Mouse (Mus musculus) E14TG2a.4 (cell line): ENCODE data around the gene Srarp.

ENCODE experiments used
- CTCF ChIP-seq: conservative IDR thresholded peaks from 2 replicates; pipeline ENCODE4 v1.5.1; 2014; ENCODE audit warnings: low read length
- NANOG ChIP-seq: IDR thresholded peaks from 2 replicates; pipeline ENCODE4 v1.6.1; 2014; ENCODE audit warnings: borderline replicate concordance, low read length, mixed read lengths
- POU5F1 ChIP-seq: IDR thresholded peaks from 2 replicates; pipeline ENCODE4 v1.6.1; 2014; ENCODE audit warnings: low read length, borderline replicate concordance

DNA sequence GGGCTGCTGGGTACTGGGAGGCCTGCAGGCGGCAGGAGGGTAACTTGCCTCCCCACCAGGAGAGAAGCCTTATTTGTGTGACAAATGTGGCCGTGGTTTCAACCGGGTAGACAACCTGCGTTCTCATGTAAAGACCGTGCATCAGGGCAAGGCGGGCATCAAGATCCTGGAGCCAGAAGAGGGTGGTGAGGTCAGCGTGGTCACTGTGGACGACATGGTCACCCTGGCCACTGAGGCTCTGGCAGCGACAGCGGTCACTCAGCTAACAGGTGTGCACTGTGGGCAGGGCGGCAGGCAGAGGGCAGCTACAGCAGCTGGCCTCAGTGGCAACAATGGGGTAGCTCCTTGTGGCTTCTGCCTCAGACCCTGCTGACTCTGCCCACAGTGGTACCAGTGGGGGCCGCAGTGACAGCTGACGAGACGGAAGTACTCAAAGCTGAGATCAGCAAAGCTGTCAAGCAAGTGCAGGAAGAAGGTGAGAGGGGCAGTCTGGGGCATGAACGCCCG is 30.4 kb upstream of the Srarp start:
- TF ChIP-seq CTCF (no peak), POU5F1 (no peak), NANOG (no peak)
